Mouse (Mus musculus) thymus, adult 2 months (tissue): ENCODE data around the gene Rtp4.

ENCODE experiments used
- CTCF ChIP-seq: fragments of 200-500 bp; IDR thresholded peaks from 2 replicates; pipeline ENCODE4 v1.5.1; 2012; ENCODE audit warnings: mild to moderate bottlenecking, control low read depth, low read length, moderate library complexity, borderline replicate concordance; ENCODE audit not compliant: control insufficient read depth, poor library complexity, insufficient read depth; ENCODE audit errors: extremely low read depth
- POLR2A ChIP-seq: fragments of 200-500 bp; IDR thresholded peaks from 2 replicates; pipeline ENCODE4 v1.6.1; 2012; ENCODE audit warnings: mild to moderate bottlenecking, low read length, control low read depth, moderate library complexity; ENCODE audit not compliant: control insufficient read depth, poor library complexity, insufficient read depth; ENCODE audit errors: extremely low read depth

GRCm38 (mm10) chr16:23476598-23476997 lies 43.5 kb upstream of the Rtp4 start:
- no peak for TF ChIP-seq POLR2A
- no peak for TF ChIP-seq CTCF
